Mouse (Mus musculus): ENCODE data around the gene Faim2. TPM values are rescaled to one million over a fixed set of nuclear protein-coding genes. Genes with fewer than 3 reads are reported as not detected.

Gene Faim2
- polyA plus RNA-seq, 1 experiment from 2014 or later = 0.21 TPM

- Histone ChIP-seq H3K4me2 (ENCODE audit: low read depth, low read length, severe bottlenecking) (no peak overlapping the region), H3K4me3 (ENCODE audit: low read depth, low read length) (no peak overlapping the region), H3K4me1 (replicated peaks; ENCODE audit: control insufficient read depth, insufficient read depth, low read length) (no peaks in the 10 kb centered on the region), H3K27ac (ENCODE audit: low read depth, low read length) (no peak overlapping the region), H3K36me3 (ENCODE audit: control insufficient read depth, insufficient read depth, low read length) (no peaks in the 10 kb centered on the region), H3K27me3 (ENCODE audit: control insufficient read depth, insufficient read depth, low read length) (no peaks in the 10 kb centered on the region), H3K9me3 (ENCODE audit: control insufficient read depth, low read length) (no peaks in the 10 kb centered on the region), H3K9ac (ENCODE audit: low read length) (no peak overlapping the region)
- ATAC-seq (replicated peaks; ENCODE audit: low FRiP score) = no peak
- no peak for DNase-seq (ENCODE audit: low spot score)
- WGBS = 62% methylated on average over 7 of the region's 7 CpGs
Measured at GRCm38 (mm10) chr15:99517715-99518114, 10.2 kb downstream of the Faim2 start.

- Histone ChIP-seq H3K9ac (ENCODE audit: low read length) (no peak overlapping the region), H3K27me3 (ENCODE audit: control insufficient read depth, insufficient read depth, low read length) (no peaks in the 10 kb centered on the region), H3K4me2 (ENCODE audit: low read depth, low read length, severe bottlenecking) (no peak overlapping the region), H3K9me3 (ENCODE audit: control insufficient read depth, low read length) (no peaks in the 10 kb centered on the region), H3K4me3 (ENCODE audit: low read depth, low read length) (no peak overlapping the region), H3K27ac (ENCODE audit: low read depth, low read length) (no peak overlapping the region), H3K4me1 (replicated peaks; ENCODE audit: control insufficient read depth, insufficient read depth, low read length) (no peaks in the 10 kb centered on the region), H3K36me3 (ENCODE audit: control insufficient read depth, insufficient read depth, low read length) (no peaks in the 10 kb centered on the region)
- DNase-seq (ENCODE audit: low spot score) (no peak), ATAC-seq (replicated peaks; ENCODE audit: low FRiP score) (no peak)
- WGBS = 78% methylated on average over 8 of the region's 8 CpGs
Measured at GRCm38 (mm10) chr15:99516715-99517114, 11.2 kb downstream of the Faim2 start.

DNA sequence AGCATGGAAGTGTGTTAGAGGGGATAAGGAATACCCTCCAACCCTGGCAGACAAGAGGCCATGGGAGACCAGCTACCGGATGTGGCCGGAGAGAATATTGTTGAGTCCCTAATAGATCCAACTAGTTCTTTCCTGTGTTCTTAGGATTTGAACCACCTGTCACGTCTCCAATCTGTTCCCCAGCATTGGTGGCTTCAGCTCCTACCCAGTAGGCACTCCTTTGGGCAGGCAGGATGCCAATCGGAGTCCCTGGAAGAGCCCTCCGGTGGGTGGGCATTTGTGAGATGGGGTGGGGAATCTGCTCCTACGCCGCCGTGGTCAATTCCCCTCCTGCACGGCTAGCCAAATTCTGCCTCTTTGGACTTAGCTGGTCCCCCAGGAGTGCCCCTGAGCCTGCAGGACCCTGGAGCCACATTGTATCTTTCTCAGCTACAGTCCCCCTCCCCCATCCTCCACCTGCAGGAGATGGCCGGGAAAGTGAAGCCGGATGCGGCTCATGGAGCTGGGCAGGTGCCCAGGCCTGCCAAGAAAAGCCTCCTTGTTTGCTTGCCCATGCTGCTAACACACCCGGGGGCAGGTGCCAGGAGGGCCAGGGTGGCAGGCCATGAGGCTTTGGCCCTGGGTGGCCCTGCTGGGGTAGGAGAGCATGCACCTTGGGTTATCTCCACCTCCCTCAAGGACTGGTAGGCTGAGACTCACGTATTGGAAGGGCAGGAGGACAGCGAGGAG, 16.0 kb downstream of the Faim2 start:
- no peak overlapping the region for H3K27ac ChIP-seq (ENCODE audit: low read depth, low read length)

GRCm38 (mm10) chr15:99510621-99511020, 17.3 kb downstream of the Faim2 start:
- WGBS = 87% methylated on average over 3 of the region's 3 CpGs
- no peak for ATAC-seq (replicated peaks; ENCODE audit: low FRiP score)
- Histone ChIP-seq H3K27ac (ENCODE audit: low read depth, low read length) (no peak overlapping the region), H3K27me3 (ENCODE audit: control insufficient read depth, insufficient read depth, low read length) (no peaks in the 10 kb centered on the region), H3K4me2 (ENCODE audit: low read depth, low read length, severe bottlenecking) (no peak overlapping the region), H3K4me3 (ENCODE audit: low read depth, low read length) (no peak overlapping the region), H3K9me3 (ENCODE audit: control insufficient read depth, low read length) (no peaks in the 10 kb centered on the region), H3K36me3 (ENCODE audit: control insufficient read depth, insufficient read depth, low read length) (no peaks in the 10 kb centered on the region), H3K9ac (ENCODE audit: low read length) (no peak overlapping the region), H3K4me1 (replicated peaks; ENCODE audit: control insufficient read depth, insufficient read depth, low read length) (no peaks in the 10 kb centered on the region)
- DNase-seq (ENCODE audit: low spot score) = no peak

More for the DNA sequence above, 16.0 kb downstream of the Faim2 start:
- H3K4me2 ChIP-seq (ENCODE audit: low read depth, low read length, severe bottlenecking) = no peak overlapping the region
- ATAC-seq (replicated peaks; ENCODE audit: low FRiP score) (no peak), DNase-seq (ENCODE audit: low spot score) (no peak)
- H3K9me3 ChIP-seq (ENCODE audit: control insufficient read depth, low read length) = no peaks in the 10 kb centered on the region
- no peak overlapping the region for H3K9ac ChIP-seq (ENCODE audit: low read length)
- 81% methylated on average over 15 of the region's 15 CpGs for WGBS
- H3K36me3 ChIP-seq (ENCODE audit: control insufficient read depth, insufficient read depth, low read length) = no peaks in the 10 kb centered on the region
- H3K27me3 ChIP-seq (ENCODE audit: control insufficient read depth, insufficient read depth, low read length) = no peaks in the 10 kb centered on the region
- no peak overlapping the region for H3K4me3 ChIP-seq (ENCODE audit: low read depth, low read length)
- H3K4me1 ChIP-seq (replicated peaks; ENCODE audit: control insufficient read depth, insufficient read depth, low read length) = no peaks in the 10 kb centered on the region

DNA sequence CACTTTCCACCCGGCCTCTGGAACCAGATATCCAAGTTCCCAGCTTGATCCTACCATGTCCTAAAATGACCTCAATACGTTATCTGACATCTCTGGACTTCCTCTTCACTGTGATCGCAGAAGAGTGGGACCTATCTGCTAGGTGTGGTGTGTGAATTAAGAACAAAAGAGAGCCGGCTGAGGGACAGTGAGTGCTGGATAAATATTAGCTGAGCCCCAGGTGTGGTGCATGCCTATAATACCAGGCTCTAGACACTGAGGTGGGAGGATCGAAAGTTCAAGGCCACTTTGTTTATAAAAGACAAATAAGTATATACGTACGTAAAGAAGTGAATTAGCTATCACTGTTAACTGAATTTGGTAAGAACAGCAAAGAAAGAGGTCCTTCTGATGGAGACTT, 18.1 kb downstream of the Faim2 start:
- H3K36me3 ChIP-seq (ENCODE audit: control insufficient read depth, insufficient read depth, low read length) = no peaks in the 10 kb centered on the region
- H3K27ac ChIP-seq (ENCODE audit: low read depth, low read length) = no peak overlapping the region
- no peak overlapping the region for H3K4me3 ChIP-seq (ENCODE audit: low read depth, low read length)
- ATAC-seq (replicated peaks; ENCODE audit: low FRiP score) (no peak), DNase-seq (ENCODE audit: low spot score) (no peak)
- H3K9ac ChIP-seq (ENCODE audit: low read length) = no peak overlapping the region
- no peak overlapping the region for H3K4me2 ChIP-seq (ENCODE audit: low read depth, low read length, severe bottlenecking)
- H3K9me3 ChIP-seq (ENCODE audit: control insufficient read depth, low read length) = no peaks in the 10 kb centered on the region
- WGBS = 90% methylated on average over 7 of the region's 7 CpGs
- no peaks in the 10 kb centered on the region for H3K27me3 ChIP-seq (ENCODE audit: control insufficient read depth, insufficient read depth, low read length)
- H3K4me1 ChIP-seq (replicated peaks; ENCODE audit: control insufficient read depth, insufficient read depth, low read length) = no peaks in the 10 kb centered on the region

DNA sequence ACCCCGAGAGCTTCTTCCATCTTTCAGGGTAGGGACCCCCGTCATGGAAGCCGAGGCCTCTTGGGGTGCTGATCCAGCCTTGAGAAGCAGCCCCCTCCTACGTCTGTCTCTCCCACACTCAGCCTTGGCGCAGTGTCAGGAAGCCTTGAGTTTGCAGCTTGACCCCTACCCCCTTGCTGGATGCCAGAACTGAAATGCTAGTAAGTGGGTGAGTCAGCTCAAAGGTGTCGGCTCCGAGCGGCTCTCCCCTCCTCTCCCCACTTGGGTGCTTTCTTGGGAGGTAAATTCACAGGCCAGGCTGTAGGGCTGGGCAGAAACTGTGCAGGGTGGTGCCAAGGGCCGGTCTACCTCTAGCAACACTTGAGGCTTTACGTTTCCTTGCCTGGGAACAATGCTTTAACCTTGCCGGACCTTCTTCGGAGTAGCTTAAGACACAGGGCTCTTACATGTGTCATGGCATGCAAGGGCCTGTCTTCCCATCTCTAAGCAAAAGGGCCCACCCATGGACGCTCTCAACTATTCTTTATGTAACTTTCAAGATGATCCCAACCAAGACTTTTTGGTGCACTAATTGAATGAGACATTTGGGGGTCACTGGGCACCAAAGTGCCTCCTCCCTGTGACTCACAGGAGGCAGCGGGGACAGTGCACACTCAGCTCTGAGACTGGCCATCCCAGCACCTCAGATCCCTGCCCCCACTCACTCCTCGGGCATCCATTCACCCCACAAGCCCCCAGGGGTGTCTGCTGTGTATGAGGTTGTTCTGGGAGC, 22.5 kb downstream of the Faim2 start:
- H3K27ac ChIP-seq (ENCODE audit: low read depth, low read length) = no peak overlapping the region

DNA sequence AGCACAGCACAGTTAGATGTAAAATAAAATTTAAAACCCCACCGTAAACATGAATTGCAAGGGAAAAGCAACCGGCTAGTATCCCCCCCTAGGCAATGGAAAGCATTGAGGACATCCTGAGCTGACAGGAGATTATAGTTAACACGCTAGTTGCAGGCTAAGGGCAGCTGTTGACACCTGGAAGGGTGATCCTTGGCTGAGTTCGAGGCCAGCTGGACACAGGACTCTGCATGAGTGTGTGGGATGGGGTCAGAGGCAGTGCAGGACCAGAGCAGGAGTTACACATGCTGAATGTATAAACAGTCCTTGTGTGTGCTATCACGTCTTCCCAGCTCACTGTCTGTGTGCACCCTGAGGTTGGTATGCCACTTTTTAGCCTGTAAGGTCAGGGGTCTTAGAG, 24.7 kb downstream of the Faim2 start:
- no peak for DNase-seq (ENCODE audit: low spot score)
- ATAC-seq (replicated peaks; ENCODE audit: low FRiP score) = no peak
- no peak overlapping the region for H3K27ac ChIP-seq (ENCODE audit: low read depth, low read length)
- 80% methylated on average over 5 of the region's 5 CpGs for WGBS
- H3K36me3 ChIP-seq (ENCODE audit: control insufficient read depth, insufficient read depth, low read length) = no peaks in the 10 kb centered on the region
- no peaks in the 10 kb centered on the region for H3K4me1 ChIP-seq (replicated peaks; ENCODE audit: control insufficient read depth, insufficient read depth, low read length)
- no peak overlapping the region for H3K9ac ChIP-seq (ENCODE audit: low read length)
- H3K4me2 ChIP-seq (ENCODE audit: low read depth, low read length, severe bottlenecking) = no peak overlapping the region
- no peaks in the 10 kb centered on the region for H3K27me3 ChIP-seq (ENCODE audit: control insufficient read depth, insufficient read depth, low read length)
- no peaks in the 10 kb centered on the region for H3K9me3 ChIP-seq (ENCODE audit: control insufficient read depth, low read length)
- no peak overlapping the region for H3K4me3 ChIP-seq (ENCODE audit: low read depth, low read length)

More for the DNA sequence above, 22.5 kb downstream of the Faim2 start:
- no peaks in the 10 kb centered on the region for H3K36me3 ChIP-seq (ENCODE audit: control insufficient read depth, insufficient read depth, low read length)
- ATAC-seq (replicated peaks; ENCODE audit: low FRiP score) (no peak), DNase-seq (ENCODE audit: low spot score) (no peak)
- H3K9me3 ChIP-seq (ENCODE audit: control insufficient read depth, low read length) = no peaks in the 10 kb centered on the region
- no peak overlapping the region for H3K4me2 ChIP-seq (ENCODE audit: low read depth, low read length, severe bottlenecking)
- H3K27me3 ChIP-seq (ENCODE audit: control insufficient read depth, insufficient read depth, low read length) = no peaks in the 10 kb centered on the region
- H3K9ac ChIP-seq (ENCODE audit: low read length) = no peak overlapping the region
- WGBS = 80% methylated on average over 15 of the region's 15 CpGs
- no peak overlapping the region for H3K4me3 ChIP-seq (ENCODE audit: low read depth, low read length)
- H3K4me1 ChIP-seq (replicated peaks; ENCODE audit: control insufficient read depth, insufficient read depth, low read length) = no peaks in the 10 kb centered on the region

DNA sequence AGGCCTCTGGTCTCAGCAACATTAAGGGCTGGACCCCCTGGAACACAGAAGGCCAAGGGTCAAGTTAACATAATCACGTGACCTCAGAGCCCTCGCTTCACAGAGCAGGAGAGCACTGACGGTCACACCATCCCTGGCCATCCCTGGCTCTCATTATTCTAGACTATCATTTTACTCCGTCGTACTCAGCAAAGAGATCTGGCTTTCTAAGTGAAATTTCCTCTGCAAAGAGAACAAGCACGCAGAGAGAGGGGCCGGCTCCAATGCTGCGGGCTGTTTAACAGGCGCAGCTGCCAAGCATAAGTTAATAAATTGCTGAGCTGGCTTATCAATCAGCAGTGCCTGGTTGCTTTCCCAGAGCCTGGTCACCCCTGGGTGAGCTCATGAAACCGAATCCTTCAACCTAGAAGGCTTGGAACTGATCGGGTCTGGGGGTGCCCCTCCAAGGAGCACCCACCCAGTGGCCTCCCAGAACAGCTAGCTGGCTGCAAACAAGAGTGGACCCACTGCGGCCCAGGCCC, 25.6 kb downstream of the Faim2 start:
- 60% methylated on average over 12 of the region's 12 CpGs for WGBS
- no peak for ATAC-seq (replicated peaks; ENCODE audit: low FRiP score)
- Histone ChIP-seq H3K4me1 (replicated peaks; ENCODE audit: control insufficient read depth, insufficient read depth, low read length) (no peaks in the 10 kb centered on the region), H3K9me3 (ENCODE audit: control insufficient read depth, low read length) (no peaks in the 10 kb centered on the region), H3K4me2 (ENCODE audit: low read depth, low read length, severe bottlenecking) (no peak overlapping the region), H3K27me3 (ENCODE audit: control insufficient read depth, insufficient read depth, low read length) (no peaks in the 10 kb centered on the region), H3K4me3 (ENCODE audit: low read depth, low read length) (no peak overlapping the region), H3K9ac (ENCODE audit: low read length) (no peak overlapping the region), H3K27ac (ENCODE audit: low read depth, low read length) (no peak overlapping the region), H3K36me3 (ENCODE audit: control insufficient read depth, insufficient read depth, low read length) (no peaks in the 10 kb centered on the region)
- no peak for DNase-seq (ENCODE audit: low spot score)

All from forebrain, embryonic 11.5 days (tissue).